Mouse (Mus musculus): ENCODE measurements around the gene Umad1. TPM values are rescaled to one million over a fixed set of nuclear protein-coding genes. Genes with fewer than 3 reads are reported as not detected.
A peak's percentile ranks its signal among the peaks of the same experiment; 100 is the strongest.
"Not testable (repeated sequence)": the region's sequence is repeated elsewhere in the genome, so short reads cannot be mapped to it uniquely, and the experiment has no call there.

Umad1 gene
- polyA plus RNA-seq, 1 experiment from 2014 or later: 15.7 TPM

DNA sequence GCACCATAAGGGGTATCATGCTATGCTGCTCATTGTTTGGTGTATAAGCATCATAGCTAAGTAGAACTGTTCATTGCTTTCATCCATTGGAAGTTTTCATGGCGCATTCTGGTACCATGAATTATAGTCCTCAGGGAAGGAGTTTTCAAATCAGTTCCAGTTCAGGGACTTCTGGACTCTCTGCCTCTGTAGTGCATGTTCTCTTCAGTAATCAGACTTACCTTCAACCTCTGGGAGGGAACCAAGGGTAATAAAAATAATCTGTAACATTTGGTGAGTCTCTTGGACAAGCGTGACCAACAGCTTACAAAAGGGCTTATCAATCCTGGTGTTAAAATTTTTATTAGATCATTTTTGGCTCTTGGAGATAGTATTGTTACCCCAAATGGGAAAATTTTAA, 60.5 kb downstream of the Umad1 start:
- 76% methylated on average over 2 of the region's 2 CpGs for WGBS (ENCODE audit: insufficient replicate concordance)
- no peaks in the 10 kb centered on the region for H3K27me3 ChIP-seq
- no peak for ATAC-seq (ENCODE audit: low read depth)
- no peak overlapping the region for H3K4me2 ChIP-seq
- no peaks in the 10 kb centered on the region for H3K4me1 ChIP-seq (replicated peaks)
- no peak for DNase-seq
- H3K9me3 ChIP-seq (replicated peaks): no peaks in the 10 kb centered on the region
- H3K36me3 ChIP-seq: no peaks in the 10 kb centered on the region
- no peak overlapping the region for H3K4me3 ChIP-seq (replicated peaks)
- no peak overlapping the region for H3K9ac ChIP-seq
- H3K27ac ChIP-seq: no peak overlapping the region

DNA sequence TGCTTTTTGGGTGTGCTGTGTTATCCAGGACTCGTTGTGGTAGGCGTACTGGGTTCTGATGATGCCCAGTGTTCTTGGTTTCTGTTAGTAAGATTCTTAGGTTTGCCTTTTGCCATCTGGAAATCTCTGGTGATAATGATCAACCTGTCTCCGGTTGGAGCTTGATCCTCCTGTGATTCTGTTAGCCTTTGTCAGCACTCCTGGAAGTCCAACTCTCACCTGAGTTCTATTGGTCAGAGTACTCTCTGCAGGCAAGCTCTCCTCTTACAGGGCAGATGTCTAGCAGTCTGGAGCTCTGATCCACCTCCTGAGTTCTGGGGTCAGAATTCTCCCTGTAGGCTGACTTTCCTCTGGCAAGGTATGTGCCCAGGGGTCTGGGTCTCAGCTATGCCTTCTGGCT, 72.4 kb downstream of the Umad1 start:
- H3K4me3 ChIP-seq (replicated peaks); H3K27ac ChIP-seq; H3K36me3 ChIP-seq; H3K4me1 ChIP-seq (replicated peaks); H3K9me3 ChIP-seq (replicated peaks); ATAC-seq (ENCODE audit: low read depth); H3K4me2 ChIP-seq; H3K27me3 ChIP-seq; DNase-seq; H3K9ac ChIP-seq: not testable (repeated sequence)
- WGBS (ENCODE audit: insufficient replicate concordance): 79% methylated on average over 3 of the region's 3 CpGs

DNA sequence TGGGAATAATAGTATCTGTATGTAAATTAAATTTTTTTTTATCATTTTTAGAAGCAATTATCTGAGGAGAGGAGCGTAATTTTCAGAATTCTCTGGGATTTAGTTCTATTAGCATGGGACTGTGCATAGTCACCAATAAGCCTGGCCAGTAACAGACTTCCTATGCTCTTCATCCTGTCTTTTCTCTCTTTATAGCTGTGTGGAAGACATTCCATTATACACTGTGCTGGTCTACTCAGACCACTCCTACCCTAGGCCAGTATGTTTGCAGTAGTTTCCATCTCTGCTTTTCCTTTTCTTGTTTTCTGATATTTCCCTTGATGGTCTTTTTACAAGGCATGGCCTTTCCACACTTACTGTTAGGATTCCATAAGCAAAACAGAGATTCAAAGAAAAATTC, 74.3 kb downstream of the Umad1 start:
- no peak for ATAC-seq (ENCODE audit: low read depth)
- Histone ChIP-seq H3K4me2 (no peak overlapping the region), H3K36me3 (no peaks in the 10 kb centered on the region), H3K4me3 (replicated peaks) (no peak overlapping the region), H3K27ac (no peak overlapping the region), H3K9ac (no peak overlapping the region), H3K9me3 (replicated peaks) (no peaks in the 10 kb centered on the region), H3K27me3 (no peaks in the 10 kb centered on the region), H3K4me1 (replicated peaks) (no peaks in the 10 kb centered on the region)
- 88% methylated on average over 1 of the region's 1 CpGs for WGBS (ENCODE audit: insufficient replicate concordance)
- DNase-seq: no peak

DNA sequence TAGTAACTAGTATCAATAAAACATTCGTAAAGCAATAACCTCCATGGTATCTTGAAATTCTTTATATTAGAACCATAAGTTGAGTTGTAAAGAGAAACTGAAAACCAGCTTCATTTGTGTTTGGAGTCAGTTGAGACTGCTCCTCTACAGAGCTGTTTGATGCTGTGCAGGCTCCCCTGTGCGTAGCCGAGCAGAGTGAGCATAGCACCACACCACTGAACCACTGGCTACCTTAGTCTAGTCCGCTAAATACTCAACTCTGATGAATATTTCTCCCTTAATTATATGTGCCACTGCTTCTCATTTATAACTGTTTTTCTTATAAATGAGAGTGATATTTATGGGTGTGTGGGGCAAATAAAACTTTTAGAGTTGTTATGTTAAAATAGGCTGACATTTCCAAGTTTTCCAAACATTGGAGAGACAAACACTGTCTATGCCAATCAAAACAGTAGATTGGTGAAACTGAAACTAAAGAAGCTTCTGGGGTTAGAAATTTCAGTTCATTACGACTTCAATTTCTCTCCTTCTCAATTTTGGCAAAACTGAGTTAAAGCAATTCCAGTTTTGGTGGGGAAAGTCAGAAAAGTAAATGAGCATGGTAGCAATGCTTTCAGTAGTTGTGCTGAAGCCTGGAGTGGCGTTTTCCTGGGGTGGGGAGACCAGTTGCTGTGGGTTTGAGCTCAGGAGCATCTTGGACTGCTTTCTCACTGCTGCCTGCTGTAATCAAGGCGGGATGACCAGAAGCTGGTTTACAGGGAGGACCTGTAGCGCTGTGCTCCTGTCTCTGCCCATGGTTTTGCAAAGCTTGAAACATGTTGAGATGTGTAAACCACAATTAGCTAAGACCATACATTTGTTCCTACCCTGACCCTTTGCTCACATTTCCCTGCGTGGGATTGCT, 77.7 kb downstream of the Umad1 start:
- DNase-seq: no peak
- WGBS (ENCODE audit: insufficient replicate concordance): 74% methylated on average over 9 of the region's 9 CpGs
- H3K27me3 ChIP-seq: no peaks in the 10 kb centered on the region

DNA sequence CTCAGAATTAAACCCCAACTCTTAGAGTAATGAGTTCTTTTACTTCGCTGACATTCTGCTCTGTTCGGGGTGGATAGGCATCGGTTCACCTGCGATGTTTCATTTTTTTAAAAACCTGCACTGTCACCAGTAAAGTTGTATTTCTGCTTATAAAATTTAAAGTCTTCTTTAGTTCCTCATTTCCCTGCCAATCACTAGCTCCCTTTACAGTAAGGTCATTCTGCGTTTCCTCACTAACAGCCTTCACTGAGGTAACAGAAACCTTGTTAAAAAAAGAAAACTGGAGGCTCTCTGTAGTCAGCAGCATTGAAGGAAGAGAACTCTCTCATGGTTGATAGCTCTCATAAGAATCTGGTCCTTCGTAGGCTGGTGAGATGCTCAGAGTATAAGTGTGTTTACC, 80.4 kb downstream of the Umad1 start:
- ATAC-seq (ENCODE audit: low read depth) (no peak), DNase-seq (no peak)
- no peaks in the 10 kb centered on the region for H3K9me3 ChIP-seq (replicated peaks)
- no peak overlapping the region for H3K4me2 ChIP-seq
- H3K27me3 ChIP-seq: no peaks in the 10 kb centered on the region
- no peak overlapping the region for H3K4me3 ChIP-seq (replicated peaks)
- peaks cover 18% of the 10 kb centered on the region for H3K4me1 ChIP-seq (replicated peaks)
- no peak overlapping the region for H3K27ac ChIP-seq
- 74% methylated on average over 6 of the region's 6 CpGs for WGBS (ENCODE audit: insufficient replicate concordance)
- no peak overlapping the region for H3K9ac ChIP-seq
- H3K36me3 ChIP-seq: no peaks in the 10 kb centered on the region

More for the DNA sequence above, 77.7 kb downstream of the Umad1 start:
- ATAC-seq (ENCODE audit: low read depth): no peak
- Histone ChIP-seq H3K9ac (no peak overlapping the region), H3K27ac (no peak overlapping the region), H3K9me3 (replicated peaks) (no peaks in the 10 kb centered on the region), H3K4me3 (replicated peaks) (no peak overlapping the region), H3K4me2 (no peak overlapping the region), H3K4me1 (replicated peaks) (no peaks in the 10 kb centered on the region), H3K36me3 (no peaks in the 10 kb centered on the region)

DNA sequence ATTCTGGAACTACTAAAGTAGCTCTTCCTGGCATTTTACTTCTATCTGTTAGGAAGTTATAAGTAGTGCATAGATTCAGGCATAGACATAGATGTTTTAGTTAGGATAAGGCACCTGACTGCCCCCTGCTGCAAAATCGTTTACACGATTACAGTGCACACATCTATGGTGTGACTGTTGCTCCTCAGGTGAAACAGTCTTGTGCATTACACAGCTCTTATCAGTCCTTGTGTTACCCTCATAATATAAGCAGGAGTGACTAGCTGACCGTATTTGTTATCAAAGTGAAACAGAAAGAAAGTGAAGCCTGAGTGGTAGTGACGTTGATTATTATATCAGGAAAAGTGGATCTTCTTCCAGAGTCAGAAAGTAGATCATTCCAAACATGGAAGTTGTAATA, 84.2 kb downstream of the Umad1 start:
- DNase-seq (peak; percentile 34), ATAC-seq (ENCODE audit: low read depth) (peak; percentile 69)
- H3K27me3 ChIP-seq: no peaks in the 10 kb centered on the region
- no peaks in the 10 kb centered on the region for H3K9me3 ChIP-seq (replicated peaks)
- H3K4me3 ChIP-seq (replicated peaks): peak overlapping the region; percentile 1; the same call in 1 of the 2 replicates
- H3K9ac ChIP-seq: peak overlapping the region; percentile 34; the same call in 1 of the 2 replicates
- peak overlapping the region; percentile 45 for H3K4me2 ChIP-seq
- H3K4me1 ChIP-seq (replicated peaks): peaks cover 45% of the 10 kb centered on the region
- peak overlapping the region; percentile 17 for H3K27ac ChIP-seq
- no peaks in the 10 kb centered on the region for H3K36me3 ChIP-seq
- 29% methylated on average over 4 of the region's 4 CpGs for WGBS (ENCODE audit: insufficient replicate concordance)

DNA sequence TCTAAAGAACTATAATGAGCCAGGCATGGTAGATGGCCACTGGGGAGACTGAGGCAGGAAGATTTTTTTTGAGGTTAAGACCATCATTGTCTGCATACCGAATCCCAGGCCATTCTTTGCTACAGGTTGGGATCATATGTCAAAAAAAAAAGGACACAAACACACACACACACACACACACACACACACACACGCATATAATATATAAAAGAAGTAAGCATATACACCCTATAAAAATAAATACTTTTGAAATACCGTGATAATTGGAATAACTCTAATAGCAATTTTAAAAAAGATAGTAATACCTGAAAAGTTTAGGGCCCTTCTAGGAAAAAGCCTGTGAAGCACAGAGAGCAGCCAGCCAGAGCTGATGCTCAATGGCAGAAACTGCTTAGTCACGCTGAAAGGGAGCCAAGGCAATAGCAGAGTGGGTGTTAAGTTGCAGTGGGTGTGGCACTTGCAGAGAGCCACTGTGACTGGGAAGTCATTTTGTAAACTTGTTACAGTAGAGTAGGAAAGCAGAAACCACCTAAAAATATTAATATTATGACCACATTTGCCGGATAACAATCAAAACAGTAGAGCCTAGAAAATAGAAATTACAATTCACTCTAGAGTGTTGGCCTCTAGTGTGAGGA, 86.2 kb downstream of the Umad1 start:
- peak; percentile 36 for DNase-seq
- Histone ChIP-seq H3K9me3 (replicated peaks) (no peaks in the 10 kb centered on the region), H3K4me1 (replicated peaks) (peaks cover 57% of the 10 kb centered on the region), H3K36me3 (no peaks in the 10 kb centered on the region), H3K9ac (peak overlapping the region; percentile 51; the same call in 1 of the 2 replicates), H3K4me2 (peak overlapping the region; percentile 45; the same call in 1 of the 2 replicates), H3K4me3 (replicated peaks) (peak overlapping the region; percentile 28; the same call in 1 of the 2 replicates), H3K27ac (peak overlapping the region; percentile 78), H3K27me3 (no peaks in the 10 kb centered on the region)
- WGBS (ENCODE audit: insufficient replicate concordance): 46% methylated on average over 5 of the region's 5 CpGs
- ATAC-seq (ENCODE audit: low read depth): peak; percentile 96

DNA sequence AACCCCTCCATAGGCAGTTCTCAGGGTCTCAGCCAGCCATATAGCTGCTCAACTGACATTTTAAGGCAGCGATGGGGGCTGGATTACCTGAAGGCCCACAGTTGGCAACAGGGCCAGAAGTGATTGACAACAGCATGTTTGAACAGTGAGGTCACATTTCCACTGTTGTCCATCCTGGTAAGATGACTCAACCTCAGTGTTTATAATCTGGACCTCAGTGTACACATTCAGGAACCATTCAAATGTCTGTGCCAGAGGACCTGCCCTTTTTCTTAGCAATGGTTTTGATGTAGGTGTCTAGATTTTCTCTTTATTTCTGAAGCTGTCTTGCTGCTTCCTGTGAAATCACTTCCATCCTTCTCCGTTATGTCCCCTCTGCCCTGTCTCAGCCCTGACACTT, 88.1 kb downstream of the Umad1 start:
- ATAC-seq (ENCODE audit: low read depth) (peak; percentile 13; the same call in 1 of the 2 replicates), DNase-seq (no peak)
- Histone ChIP-seq H3K4me3 (replicated peaks) (no peak overlapping the region), H3K9ac (no peak overlapping the region), H3K27ac (peak overlapping the region; percentile 60; the same call in 1 of the 2 replicates), H3K36me3 (no peaks in the 10 kb centered on the region), H3K27me3 (no peaks in the 10 kb centered on the region), H3K9me3 (replicated peaks) (no peaks in the 10 kb centered on the region), H3K4me2 (no peak overlapping the region), H3K4me1 (replicated peaks) (peaks cover 64% of the 10 kb centered on the region)
- 73% methylated on average over 2 of the region's 2 CpGs for WGBS (ENCODE audit: insufficient replicate concordance)

DNA sequence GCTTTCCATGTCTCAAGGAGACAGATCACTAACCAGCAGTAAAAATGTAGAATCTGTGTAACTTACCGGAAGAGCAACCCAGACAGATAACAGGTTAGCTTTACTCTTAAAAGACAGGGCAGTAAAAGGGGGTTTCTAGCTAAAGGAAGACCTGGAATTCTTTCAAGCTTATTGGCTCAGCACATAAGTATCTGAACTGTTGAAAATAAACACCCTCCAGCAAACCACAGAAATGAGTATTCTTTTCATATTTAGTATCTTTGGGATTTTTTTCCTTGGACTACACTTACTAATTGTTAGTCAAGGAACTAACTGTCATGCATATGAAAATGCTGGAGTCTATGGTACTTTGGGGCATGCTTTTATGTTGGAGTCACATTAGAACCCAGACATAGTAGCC, 89.3 kb downstream of the Umad1 start:
- H3K4me1 ChIP-seq (replicated peaks): peaks cover 57% of the 10 kb centered on the region
- no peak overlapping the region for H3K9ac ChIP-seq
- H3K27ac ChIP-seq: no peak overlapping the region
- DNase-seq (no peak), ATAC-seq (ENCODE audit: low read depth) (no peak)
- no peaks in the 10 kb centered on the region for H3K27me3 ChIP-seq
- H3K4me2 ChIP-seq: no peak overlapping the region
- no peaks in the 10 kb centered on the region for H3K9me3 ChIP-seq (replicated peaks)
- WGBS (ENCODE audit: insufficient replicate concordance): 64% methylated on average over 1 of the region's 1 CpGs
- H3K36me3 ChIP-seq: no peaks in the 10 kb centered on the region
- H3K4me3 ChIP-seq (replicated peaks): no peak overlapping the region

DNA sequence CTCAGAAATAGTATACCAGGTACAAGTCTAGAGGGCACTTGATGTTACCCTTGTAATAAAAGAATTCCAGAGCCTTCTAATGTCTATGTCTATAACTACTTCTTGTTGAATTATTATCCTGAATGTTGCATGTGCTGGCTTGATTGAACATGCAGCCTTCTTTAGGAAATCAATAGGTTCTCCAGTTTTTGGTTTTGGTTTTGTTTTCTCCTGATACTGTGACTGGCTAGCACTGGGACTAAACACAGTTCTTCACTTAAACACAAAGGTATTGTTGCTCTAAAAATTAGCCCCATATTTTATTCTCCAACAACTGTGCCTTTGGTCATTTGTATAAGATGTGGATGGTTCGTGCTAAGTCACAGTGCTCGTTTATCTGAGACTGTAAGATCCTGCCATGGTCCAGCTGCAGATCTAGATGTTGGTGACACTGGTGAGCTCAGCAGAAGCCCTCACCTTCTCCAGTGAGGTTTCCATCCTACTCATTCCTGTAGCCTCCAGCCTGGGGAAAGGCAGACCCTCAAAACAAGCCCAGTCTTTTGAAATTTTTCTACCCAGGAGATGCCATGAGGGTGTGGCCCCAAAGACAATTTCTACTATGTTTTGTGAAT, 90.1 kb downstream of the Umad1 start:
- H3K27ac ChIP-seq: peak overlapping the region; percentile 55; the same call in 1 of the 2 replicates
- H3K27me3 ChIP-seq: no peaks in the 10 kb centered on the region
- peak; percentile 77 for ATAC-seq (ENCODE audit: low read depth)
- H3K9me3 ChIP-seq (replicated peaks): no peaks in the 10 kb centered on the region
- peak overlapping the region; percentile 15; the same call in 1 of the 2 replicates for H3K4me3 ChIP-seq (replicated peaks)
- peak overlapping the region; percentile 47; the same call in 1 of the 2 replicates for H3K9ac ChIP-seq
- peaks cover 49% of the 10 kb centered on the region for H3K4me1 ChIP-seq (replicated peaks)
- H3K36me3 ChIP-seq: no peaks in the 10 kb centered on the region
- H3K4me2 ChIP-seq: peak overlapping the region; percentile 45
- WGBS (ENCODE audit: insufficient replicate concordance): 46% methylated on average over 2 of the region's 2 CpGs
- peak; percentile 30 for DNase-seq

DNA sequence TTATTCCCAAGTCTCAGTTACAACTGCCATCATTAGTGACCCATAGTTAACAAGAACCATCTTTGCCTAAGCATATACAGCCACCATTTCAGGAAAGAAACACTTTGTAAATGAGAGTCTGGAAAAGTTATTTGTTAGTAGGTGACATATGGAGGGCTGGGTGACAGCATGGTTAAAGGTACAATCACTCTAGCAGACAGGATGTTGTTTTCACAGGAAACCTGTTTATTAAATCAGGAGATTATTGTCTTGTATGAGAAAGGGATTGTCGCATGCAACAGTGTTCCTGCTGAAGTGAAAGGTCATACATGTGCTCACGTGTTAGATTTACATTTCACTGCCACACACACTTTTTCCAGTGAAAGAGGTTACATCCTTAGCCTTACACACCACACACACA, 92.4 kb downstream of the Umad1 start:
- Histone ChIP-seq H3K36me3 (no peaks in the 10 kb centered on the region), H3K4me2 (no peak overlapping the region), H3K4me3 (replicated peaks) (no peak overlapping the region), H3K27ac (no peak overlapping the region), H3K4me1 (replicated peaks) (peaks cover 30% of the 10 kb centered on the region), H3K9me3 (replicated peaks) (no peaks in the 10 kb centered on the region), H3K27me3 (no peaks in the 10 kb centered on the region), H3K9ac (no peak overlapping the region)
- DNase-seq (no peak), ATAC-seq (ENCODE audit: low read depth) (no peak)
- 84% methylated on average over 2 of the region's 2 CpGs for WGBS (ENCODE audit: insufficient replicate concordance)

Data from liver, embryonic 13.5 days (tissue).